Mouse (Mus musculus): ENCODE results near the gene Prx. TPM values are rescaled to one million over a fixed set of nuclear protein-coding genes. Genes with fewer than 3 reads are reported as not detected.
A peak's percentile ranks its signal among the peaks of the same experiment; 100 is the strongest.

The Prx gene
- total and polyA plus RNA-seq, 3 experiments, result 0.59 to 0.81 (median 0.59) TPM

DNA sequence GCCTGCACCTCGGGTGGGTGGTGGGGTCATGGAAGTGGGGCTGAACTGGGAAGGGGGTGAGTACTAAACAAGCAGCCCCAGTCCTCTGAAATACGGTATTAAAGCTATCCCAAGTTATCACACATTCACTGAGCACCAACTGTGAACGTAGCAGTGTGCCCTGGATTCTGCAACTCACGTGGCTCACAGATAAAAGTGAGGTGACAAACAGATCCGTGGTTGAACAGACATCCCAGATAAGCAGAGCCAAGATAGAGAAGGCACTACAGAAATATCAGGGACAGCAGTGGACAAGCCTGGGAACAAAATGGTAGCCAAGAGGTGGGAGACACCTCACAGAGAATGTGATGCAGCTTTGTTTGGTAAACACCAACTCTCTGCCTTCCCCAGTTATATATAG is 39.5 kb upstream of the Prx start:
- TF ChIP-seq CTCF (IDR thresholded peaks at IDR 0.05) (no peak), POLR2A (IDR thresholded peaks at IDR 0.05; ENCODE audit: insufficient read depth, low read depth, low read length) (no peak), EP300 (IDR thresholded peaks at IDR 0.05; ENCODE audit: insufficient read depth, low read depth, low read length) (no peak)
- no peak for DNase-seq
- intact Hi-C loops (cut with DNase I), result no loop called here
- Histone ChIP-seq H3K79me2 (replicated peaks; ENCODE audit: control insufficient read depth, insufficient read depth, low read length) (no peaks in the 10 kb centered on the region), H3K27ac (no peak overlapping the region), H3K27me3 (ENCODE audit: control insufficient read depth, insufficient read depth, low read length) (no peaks in the 10 kb centered on the region), H3K36me3 (ENCODE audit: control insufficient read depth, insufficient read depth, low read length) (no peaks in the 10 kb centered on the region), H3K9ac (ENCODE audit: low read depth, low read length) (no peak overlapping the region), H3K4me3 (no peak overlapping the region), H3K4me1 (ENCODE audit: control insufficient read depth, insufficient read depth, low read length) (no peaks in the 10 kb centered on the region)
- 76% methylated on average over 5 of the region's 5 CpGs for WGBS

DNA sequence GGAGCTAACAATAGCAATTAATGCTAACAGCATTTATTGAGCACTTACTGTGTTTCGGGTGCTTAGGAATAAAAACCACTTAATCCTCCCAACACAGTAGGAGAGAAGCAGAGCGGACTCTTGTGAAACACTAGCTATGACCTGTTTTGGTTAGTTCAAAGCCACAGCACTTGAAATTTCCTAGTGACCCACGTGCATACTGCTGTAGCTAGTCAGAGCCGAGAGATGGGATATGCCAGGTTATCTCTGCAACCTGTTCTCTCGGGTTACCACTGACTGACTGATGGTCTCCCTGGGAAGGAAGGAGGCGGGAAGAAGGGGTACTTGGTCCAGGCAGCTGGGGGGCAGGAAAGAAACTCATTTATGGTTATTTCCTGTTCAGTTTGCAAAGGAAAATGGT is 38.6 kb upstream of the Prx start:
- Histone ChIP-seq H3K4me3 (no peak overlapping the region), H3K27ac (no peak overlapping the region), H3K9ac (ENCODE audit: low read depth, low read length) (no peak overlapping the region), H3K27me3 (ENCODE audit: control insufficient read depth, insufficient read depth, low read length) (no peaks in the 10 kb centered on the region), H3K36me3 (ENCODE audit: control insufficient read depth, insufficient read depth, low read length) (no peaks in the 10 kb centered on the region), H3K4me1 (ENCODE audit: control insufficient read depth, insufficient read depth, low read length) (no peaks in the 10 kb centered on the region), H3K79me2 (replicated peaks; ENCODE audit: control insufficient read depth, insufficient read depth, low read length) (no peaks in the 10 kb centered on the region)
- 73% methylated on average over 6 of the region's 6 CpGs for WGBS
- no peak for TF ChIP-seq EP300 (IDR thresholded peaks at IDR 0.05; ENCODE audit: insufficient read depth, low read depth, low read length)
- TF ChIP-seq POLR2A (IDR thresholded peaks at IDR 0.05; ENCODE audit: insufficient read depth, low read depth, low read length), result no peak
- no peak for TF ChIP-seq CTCF (IDR thresholded peaks at IDR 0.05)
- intact Hi-C loops (cut with DNase I), result no loop called here
- no peak for DNase-seq

DNA sequence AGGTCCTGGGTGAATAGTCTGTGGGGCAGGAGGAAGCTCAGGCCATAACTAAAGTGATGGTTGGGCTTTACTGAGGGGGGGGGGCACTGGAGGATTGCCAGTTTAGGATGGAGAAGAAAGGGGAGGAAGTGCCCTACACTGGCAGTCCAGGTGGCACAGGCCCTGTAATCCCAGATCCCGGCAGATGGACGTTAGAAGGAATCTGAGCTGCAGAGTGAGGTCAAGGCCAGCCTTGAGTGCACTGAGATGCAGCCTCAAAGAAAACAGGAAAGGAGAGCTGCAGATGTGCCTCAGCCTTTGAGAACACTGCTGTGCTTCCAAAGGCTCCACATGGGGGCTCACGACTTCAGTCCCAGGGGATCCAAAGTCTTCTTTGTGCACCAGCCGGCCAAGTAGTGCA is 31.5 kb upstream of the Prx start:
- H3K4me3 ChIP-seq, result no peak overlapping the region
- no peaks in the 10 kb centered on the region for H3K79me2 ChIP-seq (replicated peaks; ENCODE audit: control insufficient read depth, insufficient read depth, low read length)
- no peaks in the 10 kb centered on the region for H3K27me3 ChIP-seq (ENCODE audit: control insufficient read depth, insufficient read depth, low read length)
- 31% methylated on average over 4 of the region's 4 CpGs for WGBS
- H3K4me1 ChIP-seq (ENCODE audit: control insufficient read depth, insufficient read depth, low read length), result no peaks in the 10 kb centered on the region
- intact Hi-C loops (cut with DNase I), result no loop called here
- no peak for TF ChIP-seq EP300 (IDR thresholded peaks at IDR 0.05; ENCODE audit: insufficient read depth, low read depth, low read length)
- H3K27ac ChIP-seq, result no peak overlapping the region
- DNase-seq, result no peak
- H3K9ac ChIP-seq (ENCODE audit: low read depth, low read length), result no peak overlapping the region
- H3K36me3 ChIP-seq (ENCODE audit: control insufficient read depth, insufficient read depth, low read length), result no peaks in the 10 kb centered on the region

DNA sequence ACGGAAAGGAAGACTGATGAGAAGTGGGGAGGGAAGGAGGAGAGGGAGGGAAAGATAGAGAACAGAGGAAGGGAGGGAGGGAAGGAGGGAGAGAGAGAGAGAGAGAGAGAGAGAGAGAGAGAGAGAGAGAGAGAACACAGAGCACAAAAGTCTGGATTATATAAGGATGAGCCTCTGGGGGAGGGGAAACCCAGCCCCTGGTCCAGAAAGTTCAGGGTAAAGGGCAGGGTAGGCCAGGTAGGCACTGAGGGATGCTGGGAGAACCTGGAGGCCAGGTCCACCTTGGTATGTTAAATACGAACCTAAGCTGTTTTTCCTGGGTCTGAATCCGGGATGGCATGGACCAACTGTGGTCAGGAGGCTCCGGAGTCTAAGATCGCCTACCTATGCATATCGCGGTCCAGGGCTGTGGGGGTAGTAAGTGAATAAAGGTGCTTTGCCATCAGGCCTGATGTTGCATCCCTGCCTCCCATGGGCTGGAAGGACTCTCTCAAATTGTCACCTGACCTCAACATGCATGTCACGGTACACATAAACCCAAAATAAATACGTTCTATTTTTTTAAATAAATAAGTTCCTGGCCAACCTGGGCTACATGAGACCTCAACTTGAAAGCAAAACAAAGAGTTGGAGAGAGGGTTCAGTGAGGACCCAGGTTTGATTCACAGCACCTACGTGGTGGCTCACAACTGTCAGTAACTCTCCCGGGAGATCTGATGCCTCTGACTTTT is 27.6 kb upstream of the Prx start:
- no peaks in the 10 kb centered on the region for H3K79me2 ChIP-seq (replicated peaks; ENCODE audit: control insufficient read depth, insufficient read depth, low read length)
- H3K4me1 ChIP-seq (ENCODE audit: control insufficient read depth, insufficient read depth, low read length), result peaks cover 4% of the 10 kb centered on the region
- no peak overlapping the region for H3K9ac ChIP-seq (ENCODE audit: low read depth, low read length)
- TF ChIP-seq EP300 (IDR thresholded peaks at IDR 0.05; ENCODE audit: insufficient read depth, low read depth, low read length) (no peak), POLR2A (IDR thresholded peaks at IDR 0.05; ENCODE audit: insufficient read depth, low read depth, low read length) (no peak), CTCF (IDR thresholded peaks at IDR 0.05) (no peak)
- no peaks in the 10 kb centered on the region for H3K27me3 ChIP-seq (ENCODE audit: control insufficient read depth, insufficient read depth, low read length)
- no peak overlapping the region for H3K27ac ChIP-seq
- DNase-seq, result peak in 1 of 2 experiments; percentile 2
- 89% methylated on average over 11 of the region's 11 CpGs for WGBS
- intact Hi-C loops (cut with DNase I), result loop anchor here (1.0 to 10.0 kb wide), 3 partner anchors 23 to 307 kb away; partner anchors contain the start of genes Egln2 and Ltbp4
- H3K4me3 ChIP-seq, result no peak overlapping the region
- peaks cover 2% of the 10 kb centered on the region; the same call in 1 of the 2 replicates for H3K36me3 ChIP-seq (ENCODE audit: control insufficient read depth, insufficient read depth, low read length)

DNA sequence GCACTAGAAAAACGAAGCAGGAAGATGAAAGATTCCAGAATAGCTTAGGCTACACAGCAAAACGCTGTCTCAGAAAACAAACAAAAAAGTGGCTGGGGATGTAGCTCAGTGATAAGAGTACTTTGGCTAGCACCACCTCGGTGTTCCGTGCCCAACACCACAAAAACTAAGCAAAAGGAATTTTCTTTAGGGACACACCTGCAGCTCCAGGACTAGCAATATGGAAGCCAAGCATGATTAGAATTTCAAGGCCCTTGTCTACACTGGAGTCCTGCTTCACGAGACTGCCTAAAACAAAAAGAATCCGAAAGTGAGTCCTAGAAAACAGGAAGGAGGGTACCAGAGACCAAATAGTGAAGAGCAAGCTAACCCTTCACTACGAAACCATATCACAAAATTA is 26.5 kb upstream of the Prx start:
- Histone ChIP-seq H3K27me3 (ENCODE audit: control insufficient read depth, insufficient read depth, low read length) (no peaks in the 10 kb centered on the region), H3K4me3 (peak overlapping the region; percentile 90), H3K4me1 (ENCODE audit: control insufficient read depth, insufficient read depth, low read length) (peaks cover 4% of the 10 kb centered on the region), H3K79me2 (replicated peaks; ENCODE audit: control insufficient read depth, insufficient read depth, low read length) (no peaks in the 10 kb centered on the region), H3K27ac (peak overlapping the region; percentile 89), H3K9ac (ENCODE audit: low read depth, low read length) (0 out of 2 replicates have a peak overlapping the region, but pooled peaks have one; percentile 8), H3K36me3 (ENCODE audit: control insufficient read depth, insufficient read depth, low read length) (peaks cover 2% of the 10 kb centered on the region; the same call in 1 of the 2 replicates)
- 6% methylated on average over 7 of the region's 7 CpGs for WGBS
- TF ChIP-seq CTCF (IDR thresholded peaks at IDR 0.05) (no peak), EP300 (IDR thresholded peaks at IDR 0.05; ENCODE audit: insufficient read depth, low read depth, low read length) (no peak), POLR2A (IDR thresholded peaks at IDR 0.05; ENCODE audit: insufficient read depth, low read depth, low read length) (no peak)
- DNase-seq, result peak in 1 of 2 experiments; percentile 28
- intact Hi-C loops (cut with DNase I), result loop anchor here (1.0 to 10.0 kb wide), 3 partner anchors 24 to 308 kb away; partner anchors contain the start of genes Egln2 and Ltbp4

DNA sequence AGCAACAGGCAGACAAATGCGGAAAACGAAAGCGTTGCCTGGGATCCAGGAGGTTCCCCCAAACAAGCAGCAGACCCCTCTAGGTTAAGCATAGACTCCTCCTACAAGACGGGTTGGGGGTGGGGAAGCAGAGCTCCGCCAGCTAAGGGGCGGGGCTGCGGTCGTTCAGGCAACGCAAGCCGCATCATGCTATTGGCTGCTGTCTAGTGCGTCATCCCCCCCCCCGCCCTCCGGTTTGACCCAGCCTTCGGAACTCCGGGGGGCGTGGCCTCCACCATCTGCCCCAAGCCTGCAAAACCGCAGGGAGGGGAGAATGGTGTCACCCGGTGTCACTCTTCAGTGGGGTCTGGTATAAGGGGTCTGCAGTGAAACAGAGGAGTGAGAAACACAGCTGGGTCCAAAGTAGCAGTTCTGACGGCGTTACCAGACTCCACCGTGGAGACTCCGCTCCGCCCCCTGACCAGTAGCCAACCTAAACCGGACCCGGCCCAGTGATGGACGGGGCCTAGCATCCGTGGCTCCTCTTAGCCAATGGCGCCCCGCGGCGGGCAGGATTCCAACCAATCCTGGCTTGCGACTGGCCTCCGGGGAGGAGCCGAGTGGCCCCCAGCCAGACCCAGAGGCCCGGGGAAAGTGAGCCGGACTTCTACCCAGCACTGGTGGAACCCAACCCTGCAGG is 25.8 kb upstream of the Prx start, which contains the start of gene Sertad3:
Gene Sertad3 (plus strand): TSS at position 613 of the 679 bp plus-strand sequence.
- under 1% methylated on average over 36 of the region's 36 CpGs for WGBS

More for the DNA sequence above, 25.8 kb upstream of the Prx start, which contains the start of gene Sertad3:
- Histone ChIP-seq H3K27me3 (ENCODE audit: control insufficient read depth, insufficient read depth, low read length) (no peaks in the 10 kb centered on the region), H3K36me3 (ENCODE audit: control insufficient read depth, insufficient read depth, low read length) (peaks cover 2% of the 10 kb centered on the region; the same call in 1 of the 2 replicates), H3K27ac (peak within 1 kb of the TSS; percentile 89), H3K9ac (ENCODE audit: low read depth, low read length) (peak within 1 kb of the TSS; percentile 81), H3K4me3 (peak within 1 kb of the TSS; percentile 90), H3K4me1 (ENCODE audit: control insufficient read depth, insufficient read depth, low read length) (peaks cover 4% of the 10 kb centered on the region), H3K79me2 (replicated peaks; ENCODE audit: control insufficient read depth, insufficient read depth, low read length) (no peaks in the 10 kb centered on the region)
- DNase-seq, result peak; percentile 99
- TF ChIP-seq CTCF (IDR thresholded peaks at IDR 0.05), result no peak
- TF ChIP-seq EP300 (IDR thresholded peaks at IDR 0.05; ENCODE audit: insufficient read depth, low read depth, low read length), result no peak
- peak; percentile 90 for TF ChIP-seq POLR2A (IDR thresholded peaks at IDR 0.05; ENCODE audit: insufficient read depth, low read depth, low read length)
- intact Hi-C loops (cut with DNase I), result loop anchor here (5.0 to 10.0 kb wide), 2 partner anchors 136 to 308 kb away; partner anchors contain the start of genes Egln2 and Ltbp4
